Mouse (Mus musculus) hindlimb bud, embryonic 11.5 days (tissue): Measurements from ENCODE around the gene Tmem8.

Source experiments
- DNase-seq: peaks from one replicate; pipeline ENCODE4 v3.0.0-alpha.2; 2012; ENCODE audit warnings: low read depth, low spot score; ENCODE audit errors: extremely low spot score

The Tmem8 gene

GRCm38 (mm10) chr17:26138901-26139381 is 25.8 kb downstream of the Tmem8 start:
- no peak for DNase-seq

- DNase-seq: no peak
Observed at GRCm38 (mm10) chr17:26142796-26143195, 29.7 kb downstream of the Tmem8 start.

GRCm38 (mm10) chr17:26143386-26143785 is 30.3 kb downstream of the Tmem8 start:
- DNase-seq: no peak

GRCm38 (mm10) chr17:26149056-26149455 is 36.0 kb downstream of the Tmem8 start:
- DNase-seq: no peak

GRCm38 (mm10) chr17:26151886-26152630 is 39.0 kb downstream of the Tmem8 start:
- no peak for DNase-seq

- no peak for DNase-seq
Observed at GRCm38 (mm10) chr17:26162736-26163135, 49.6 kb downstream of the Tmem8 start.

GRCm38 (mm10) chr17:26168039-26168438 is 54.9 kb downstream of the Tmem8 start:
- no peak for DNase-seq
